Mouse (Mus musculus) liver, embryonic 13.5 days (tissue): ENCODE measurements at regions not wholly inside any gene's neighbourhood (a gene's known extent, or its start where the extent isn't known, plus 50 kb on each side); places are given as distances from the start of the nearest gene placed in this dataset.
"Not testable (repeated sequence)": the region's sequence is repeated elsewhere in the genome, so short reads cannot be mapped to it uniquely, and the experiment has no call there.

ENCODE experiments used
- ATAC-seq: fragments of 200-750 bp; cut with Nextera tagmentation; 2 replicates; pipeline ENCODE4 v1.8.0; 2017; ENCODE audit warnings: low read depth, mild to moderate bottlenecking, moderate number of reproducible peaks, moderate library complexity
- DNase-seq: peaks from one replicate; pipeline ENCODE4 v3.0.0; 2022
- H3K27ac ChIP-seq: fragments of 300-500 bp; sonication (generic); 2 replicates; pipeline ENCODE4 v1.5.1; 2015; ENCODE audit warnings: moderate library complexity, mild to moderate bottlenecking, inconsistent platforms
- H3K27me3 ChIP-seq: fragments of 300-500 bp; sonication (generic); 2 replicates; pipeline ENCODE4 v1.6.1; 2015; ENCODE audit warnings: mild to moderate bottlenecking, inconsistent platforms
- H3K36me3 ChIP-seq: fragments of 300-500 bp; sonication (generic); 2 replicates; pipeline ENCODE4 v1.6.1; 2015; ENCODE audit warnings: mild to moderate bottlenecking, inconsistent platforms
- H3K4me1 ChIP-seq: fragments of 300-500 bp; sonication (generic); replicated peaks from 2 replicates; pipeline ENCODE4 v1.6.1; 2015; ENCODE audit warnings: inconsistent platforms
- H3K4me2 ChIP-seq: fragments of 300-500 bp; sonication (generic); 2 replicates; pipeline ENCODE4 v1.6.1; 2015; ENCODE audit warnings: inconsistent platforms, mild to moderate bottlenecking, moderate library complexity
- H3K4me3 ChIP-seq: fragments of 300-500 bp; sonication (generic); replicated peaks from 2 replicates; pipeline ENCODE4 v1.5.1; 2015; ENCODE audit warnings: mild to moderate bottlenecking, inconsistent platforms
- H3K9ac ChIP-seq: fragments of 300-500 bp; sonication (generic); 2 replicates; pipeline ENCODE4 v1.6.1; 2015; ENCODE audit warnings: mild to moderate bottlenecking, inconsistent platforms
- H3K9me3 ChIP-seq: fragments of 300-500 bp; sonication (generic); replicated peaks from 2 replicates; pipeline ENCODE4 v1.6.1; 2016; ENCODE audit warnings: inconsistent platforms
- WGBS: fragments of 180-500 bp; shearing (Covaris S2); methylation state at CpG from one replicate; pipeline ENCODE4 v1.1.7; 2015; ENCODE audit not compliant: insufficient replicate concordance; 5-methylcytosine and 5-hydroxymethylcytosine counted together

DNA sequence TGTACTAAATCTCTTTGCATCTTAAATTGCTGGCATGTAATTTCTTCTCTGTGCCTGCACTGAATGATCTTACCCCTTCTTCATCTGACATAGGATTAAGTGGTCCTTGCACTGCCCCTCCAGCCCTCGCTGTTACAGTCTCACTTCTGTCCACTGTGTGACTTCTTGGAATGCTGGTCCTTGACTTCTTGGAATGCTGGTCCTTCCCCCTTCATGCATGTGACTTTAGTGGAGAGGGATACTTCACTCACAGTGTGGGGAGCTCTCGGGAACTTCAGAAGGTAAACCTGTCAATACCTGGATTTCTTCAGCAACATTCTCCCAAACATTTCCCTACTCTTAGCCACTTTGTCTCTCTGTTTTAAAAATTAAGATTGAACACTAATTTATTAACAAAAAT is 91.0 kb upstream of the Cdk6 start:
- H3K9me3 ChIP-seq: no peaks in the 10 kb centered on the region
- WGBS: 71% methylated on average over 2 of the region's 2 CpGs
- ATAC-seq (no peak), DNase-seq (no peak)
- H3K4me1 ChIP-seq: no peaks in the 10 kb centered on the region
- no peaks in the 10 kb centered on the region for H3K36me3 ChIP-seq
- H3K4me2 ChIP-seq: no peak overlapping the region
- no peak overlapping the region for H3K4me3 ChIP-seq
- H3K9ac ChIP-seq: no peak overlapping the region
- no peak overlapping the region for H3K27ac ChIP-seq
- no peaks in the 10 kb centered on the region for H3K27me3 ChIP-seq

DNA sequence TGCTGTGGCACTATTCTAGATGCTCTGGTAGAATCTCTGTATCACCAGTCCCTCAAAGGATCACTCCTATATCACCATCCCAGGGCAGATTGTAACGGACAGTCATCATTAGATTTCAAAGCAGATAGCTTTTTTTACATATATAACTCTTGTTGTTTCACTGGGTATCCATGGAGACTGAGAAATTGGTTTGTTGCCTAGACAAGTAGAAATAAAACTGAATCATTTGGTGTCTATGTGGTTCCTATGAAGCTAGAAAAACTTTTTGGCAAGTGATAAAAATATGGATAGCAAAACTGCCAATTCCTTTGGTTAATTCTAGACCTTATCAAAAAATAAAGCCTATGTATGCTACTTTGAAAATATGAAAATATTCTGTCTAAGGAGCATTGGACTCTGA is 81.0 kb upstream of the Cdk6 start:
- WGBS: 53% methylated on average over 1 of the region's 1 CpGs
- Histone ChIP-seq H3K4me1 (no peaks in the 10 kb centered on the region), H3K36me3 (no peaks in the 10 kb centered on the region), H3K9me3 (no peaks in the 10 kb centered on the region), H3K27me3 (no peaks in the 10 kb centered on the region), H3K4me3 (no peak overlapping the region), H3K27ac (no peak overlapping the region), H3K9ac (no peak overlapping the region), H3K4me2 (no peak overlapping the region)
- no peak for DNase-seq
- no peak for ATAC-seq

DNA sequence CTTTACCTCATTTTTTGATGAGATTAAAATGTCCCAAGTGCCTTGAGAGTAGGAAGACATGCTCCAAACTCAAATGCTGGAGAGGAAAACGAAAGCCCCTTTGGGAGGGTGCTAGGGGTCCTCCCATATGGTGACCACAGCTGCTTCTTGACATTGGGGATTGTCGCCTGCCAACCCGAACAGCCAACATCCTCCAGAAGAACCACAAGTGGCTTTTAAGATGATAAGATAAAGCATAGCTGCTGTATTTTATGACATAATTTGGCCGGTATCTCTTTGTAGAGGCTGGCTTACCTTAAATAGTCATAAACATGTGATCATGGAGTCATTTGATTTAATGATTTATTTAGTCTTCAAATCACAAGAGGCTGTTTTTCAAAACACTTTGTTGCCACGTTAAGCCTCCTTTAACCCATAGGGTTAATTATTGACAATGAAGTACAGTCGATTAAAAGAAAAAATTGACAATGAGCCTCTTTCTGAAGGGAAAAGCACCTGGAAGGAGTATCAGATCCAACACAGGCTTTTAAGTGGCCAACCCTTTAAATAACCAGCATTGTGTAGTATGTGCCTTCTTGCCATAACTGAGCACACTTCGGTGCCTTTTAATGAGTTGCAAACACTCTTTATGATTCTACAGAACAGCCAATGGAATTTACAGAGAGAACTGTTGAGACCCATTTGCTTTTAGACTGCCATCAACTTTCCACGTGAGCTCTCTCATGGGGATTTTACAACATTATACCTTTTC is 76.1 kb upstream of the Cdk6 start:
- DNase-seq, H3K4me2 ChIP-seq, ATAC-seq, H3K27ac ChIP-seq, H3K4me3 ChIP-seq, H3K36me3 ChIP-seq, H3K9me3 ChIP-seq, H3K9ac ChIP-seq, H3K4me1 ChIP-seq, H3K27me3 ChIP-seq: not testable (repeated sequence)
- WGBS: 43% methylated on average over 8 of the region's 8 CpGs

DNA sequence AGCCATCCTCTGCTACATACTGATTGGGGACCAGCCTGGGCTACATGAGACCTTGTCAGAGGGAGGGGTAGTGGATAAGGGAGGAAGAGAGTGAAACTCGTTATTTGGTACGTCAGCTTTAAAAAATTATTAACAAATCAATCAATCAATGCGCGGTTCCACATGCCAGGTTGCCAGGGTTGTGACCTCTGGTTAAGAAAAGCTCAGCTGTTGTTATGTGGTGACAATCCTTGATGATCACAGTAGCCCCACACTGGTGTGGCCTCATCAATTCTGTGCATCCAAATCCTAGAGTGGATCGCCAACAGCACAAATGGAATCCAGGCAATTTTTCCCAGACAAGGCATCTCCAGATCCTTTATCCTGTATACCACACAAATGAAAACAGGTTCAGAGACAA is 74.3 kb upstream of the Cdk6 start:
- no peak for DNase-seq
- WGBS: 73% methylated on average over 5 of the region's 5 CpGs

DNA sequence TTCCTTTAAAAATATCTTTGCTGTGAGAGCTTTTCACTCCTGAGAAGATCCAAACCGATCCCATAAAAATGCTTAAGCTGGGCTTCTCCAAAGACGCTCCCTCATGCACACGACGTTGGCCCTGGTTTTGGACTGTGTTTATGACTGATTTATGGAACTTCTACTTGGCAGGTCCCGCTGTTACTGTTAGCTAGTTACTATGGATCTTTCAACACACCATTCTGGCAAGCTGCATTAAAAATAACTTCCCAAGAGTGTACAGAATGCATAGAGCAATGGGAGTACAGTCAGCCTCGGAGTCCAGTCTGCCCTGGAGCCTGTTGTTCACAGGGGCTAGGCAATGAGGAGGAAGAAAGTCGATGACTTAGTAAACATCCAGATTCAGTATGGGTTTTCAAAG is 71.5 kb upstream of the Cdk6 start:
- H3K9ac ChIP-seq: no peak overlapping the region
- no peaks in the 10 kb centered on the region for H3K9me3 ChIP-seq
- WGBS: 58% methylated on average over 7 of the region's 7 CpGs
- DNase-seq: no peak
- H3K4me3 ChIP-seq: no peak overlapping the region
- H3K4me2 ChIP-seq: no peak overlapping the region
- no peaks in the 10 kb centered on the region for H3K4me1 ChIP-seq
- no peak for ATAC-seq
- H3K27ac ChIP-seq: no peak overlapping the region
- H3K36me3 ChIP-seq: no peaks in the 10 kb centered on the region
- no peaks in the 10 kb centered on the region for H3K27me3 ChIP-seq

More for the DNA sequence above, 74.3 kb upstream of the Cdk6 start:
- no peak overlapping the region for H3K4me3 ChIP-seq
- ATAC-seq: no peak
- no peaks in the 10 kb centered on the region for H3K27me3 ChIP-seq
- H3K9ac ChIP-seq: no peak overlapping the region
- H3K36me3 ChIP-seq: no peaks in the 10 kb centered on the region
- no peak overlapping the region for H3K27ac ChIP-seq
- H3K4me1 ChIP-seq: no peaks in the 10 kb centered on the region
- no peaks in the 10 kb centered on the region for H3K9me3 ChIP-seq
- H3K4me2 ChIP-seq: no peak overlapping the region

DNA sequence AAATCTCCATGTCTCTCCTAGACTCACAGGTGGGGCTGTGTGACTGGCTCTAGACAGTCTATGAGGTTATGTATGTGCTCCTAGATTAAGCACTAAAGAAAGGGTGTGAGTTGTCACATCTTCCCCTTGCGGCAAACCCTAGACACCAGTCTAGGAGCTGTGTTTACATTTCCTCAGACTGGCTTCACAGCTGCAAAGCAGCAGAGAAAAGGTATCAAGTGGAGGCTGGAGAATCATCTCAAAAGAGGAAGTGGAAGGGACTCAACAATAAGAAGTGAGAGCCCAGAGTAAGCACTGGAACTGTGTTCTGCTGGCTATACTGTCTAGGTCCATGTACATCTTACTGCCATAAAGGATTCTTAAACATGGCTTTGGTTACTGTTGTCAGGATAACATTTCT is 68.1 kb upstream of the Cdk6 start:
- H3K9ac ChIP-seq, H3K4me1 ChIP-seq, ATAC-seq, H3K4me3 ChIP-seq, DNase-seq, H3K36me3 ChIP-seq, H3K27me3 ChIP-seq, H3K4me2 ChIP-seq, H3K9me3 ChIP-seq, H3K27ac ChIP-seq: not testable (repeated sequence)
- 19% methylated on average over 1 of the region's 1 CpGs for WGBS

DNA sequence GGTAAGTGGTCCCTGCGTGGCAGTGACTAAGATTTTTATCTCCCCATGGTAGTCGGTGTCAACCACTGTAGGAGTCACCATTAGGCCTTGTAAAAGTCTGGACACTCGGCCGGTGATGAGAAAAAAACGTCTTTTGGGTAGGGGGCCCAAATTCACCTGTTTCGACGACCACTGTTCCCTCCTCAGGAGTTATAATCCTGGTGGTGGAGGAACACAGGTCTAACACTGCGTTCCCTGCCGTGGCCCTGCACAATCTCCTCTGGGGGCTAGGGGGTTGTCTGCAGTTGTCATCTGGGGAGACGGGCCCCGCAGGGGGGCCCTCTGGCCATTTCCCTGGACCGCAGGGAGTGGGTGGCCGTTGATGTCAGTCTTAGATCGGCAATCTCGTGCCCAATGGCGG is 64.0 kb upstream of the Cdk6 start:
- H3K9me3 ChIP-seq, H3K27ac ChIP-seq, H3K27me3 ChIP-seq, H3K36me3 ChIP-seq, DNase-seq, H3K4me1 ChIP-seq, H3K4me3 ChIP-seq, H3K4me2 ChIP-seq, ATAC-seq, H3K9ac ChIP-seq: not testable (repeated sequence)
- WGBS: 84% methylated on average over 16 of the region's 16 CpGs

DNA sequence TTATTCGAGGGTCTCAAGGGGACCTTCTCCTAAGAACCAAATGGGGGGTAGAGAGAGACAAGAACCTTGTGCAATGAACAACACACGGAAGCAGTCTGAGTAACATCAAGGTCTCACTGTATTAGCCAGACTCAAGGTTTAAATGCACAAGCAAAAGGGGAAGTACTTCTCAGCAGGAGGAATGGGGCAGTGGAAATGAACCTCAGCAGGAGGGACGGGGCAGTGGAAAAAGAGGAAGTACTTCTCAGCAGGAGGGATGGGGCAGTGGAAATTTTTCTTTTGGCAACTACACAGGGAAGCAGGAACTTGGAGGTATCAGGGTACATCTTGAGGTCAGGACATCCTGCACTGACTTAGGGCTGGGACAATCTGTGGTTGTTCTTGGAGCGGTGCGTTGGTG is 62.3 kb upstream of the Cdk6 start:
- not testable (repeated sequence) for H3K27me3 ChIP-seq, ATAC-seq, H3K9ac ChIP-seq, H3K4me1 ChIP-seq, DNase-seq, H3K4me3 ChIP-seq, H3K4me2 ChIP-seq, H3K36me3 ChIP-seq, H3K9me3 ChIP-seq, H3K27ac ChIP-seq
- 67% methylated on average over 5 of the region's 5 CpGs for WGBS

DNA sequence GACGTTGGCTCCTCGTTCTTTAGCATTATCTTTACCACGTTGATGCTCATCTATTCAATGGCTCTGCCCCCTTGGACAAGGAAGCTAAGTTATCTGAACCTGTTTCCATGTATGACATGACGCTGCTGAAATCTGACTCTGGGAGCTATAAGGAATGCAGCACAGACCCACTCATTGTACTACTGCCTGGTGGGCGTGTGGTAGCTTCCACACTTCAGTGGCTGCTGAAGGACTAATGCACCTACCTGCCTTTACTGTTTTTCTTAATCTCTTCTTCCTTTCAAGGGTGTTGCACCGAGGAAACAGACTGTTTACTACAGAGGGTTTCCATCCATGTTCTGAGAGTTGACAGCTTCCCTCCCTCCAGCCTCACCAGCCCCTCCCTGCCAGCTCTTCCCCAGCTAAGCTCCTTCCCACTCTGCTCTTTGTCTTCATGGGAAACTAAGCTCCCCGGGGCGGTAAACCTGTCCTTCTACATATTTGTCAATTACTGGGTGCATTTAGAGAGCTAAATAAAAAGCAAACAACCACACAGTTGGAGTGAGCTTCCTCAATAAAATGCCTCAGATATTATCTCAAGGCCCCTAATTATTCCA is 59.3 kb upstream of the Cdk6 start:
- H3K9ac ChIP-seq, H3K27ac ChIP-seq, H3K4me3 ChIP-seq, H3K36me3 ChIP-seq, H3K4me2 ChIP-seq, H3K9me3 ChIP-seq, DNase-seq, H3K27me3 ChIP-seq, H3K4me1 ChIP-seq, ATAC-seq: not testable (repeated sequence)
- 66% methylated on average over 8 of the region's 8 CpGs for WGBS

DNA sequence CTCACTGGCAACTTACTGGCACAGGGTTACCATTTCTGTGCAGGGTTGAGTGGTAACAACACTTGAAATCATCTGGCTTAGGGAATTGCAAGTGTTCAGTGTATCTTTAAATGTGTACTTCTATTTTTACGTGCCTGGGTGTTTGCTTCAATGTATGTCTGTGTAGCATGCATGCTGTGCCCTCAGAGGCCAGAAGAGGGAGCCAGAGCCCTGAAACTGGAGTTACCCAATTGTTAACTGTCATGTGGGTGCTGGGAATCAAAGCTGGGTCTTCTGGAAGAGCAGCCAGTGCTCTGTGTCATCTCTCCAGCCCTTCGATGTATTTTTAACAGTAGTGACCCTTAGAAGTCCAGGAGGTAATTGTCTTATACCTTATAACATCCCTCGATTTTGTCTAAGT is 58.2 kb upstream of the Cdk6 start:
- H3K27ac ChIP-seq: no peak overlapping the region
- no peaks in the 10 kb centered on the region for H3K36me3 ChIP-seq
- peaks cover 6% of the 10 kb centered on the region; the same call in 1 of the 2 replicates for H3K9me3 ChIP-seq
- no peaks in the 10 kb centered on the region for H3K4me1 ChIP-seq
- no peak overlapping the region for H3K9ac ChIP-seq
- H3K4me3 ChIP-seq: no peak overlapping the region
- no peaks in the 10 kb centered on the region for H3K27me3 ChIP-seq
- no peak overlapping the region for H3K4me2 ChIP-seq
- 74% methylated on average over 3 of the region's 3 CpGs for WGBS
- ATAC-seq (no peak), DNase-seq (no peak)

DNA sequence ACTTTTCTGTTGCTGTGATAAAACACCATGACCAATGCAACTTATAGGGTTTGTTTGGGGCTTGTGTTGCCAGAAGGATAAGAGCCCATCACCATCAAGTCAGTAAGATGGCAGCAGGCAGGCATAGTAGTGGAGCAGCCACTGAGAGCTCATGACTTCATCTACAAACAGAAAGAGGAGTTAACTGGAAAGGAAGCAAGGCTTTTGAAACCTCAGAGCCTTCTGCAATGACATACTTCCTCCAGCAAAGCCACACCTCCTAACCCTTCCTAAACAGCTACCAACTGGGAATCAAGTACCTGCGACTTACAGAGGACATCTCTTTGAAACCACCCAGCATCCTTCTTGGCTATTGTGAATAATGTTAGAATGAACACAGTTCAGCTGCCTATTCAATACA is 57.0 kb upstream of the Cdk6 start:
- H3K4me3 ChIP-seq, H3K36me3 ChIP-seq, H3K27me3 ChIP-seq, ATAC-seq, H3K4me2 ChIP-seq, H3K4me1 ChIP-seq, H3K9me3 ChIP-seq, DNase-seq, H3K9ac ChIP-seq, H3K27ac ChIP-seq: not testable (repeated sequence)
- 81% methylated on average over 1 of the region's 1 CpGs for WGBS

DNA sequence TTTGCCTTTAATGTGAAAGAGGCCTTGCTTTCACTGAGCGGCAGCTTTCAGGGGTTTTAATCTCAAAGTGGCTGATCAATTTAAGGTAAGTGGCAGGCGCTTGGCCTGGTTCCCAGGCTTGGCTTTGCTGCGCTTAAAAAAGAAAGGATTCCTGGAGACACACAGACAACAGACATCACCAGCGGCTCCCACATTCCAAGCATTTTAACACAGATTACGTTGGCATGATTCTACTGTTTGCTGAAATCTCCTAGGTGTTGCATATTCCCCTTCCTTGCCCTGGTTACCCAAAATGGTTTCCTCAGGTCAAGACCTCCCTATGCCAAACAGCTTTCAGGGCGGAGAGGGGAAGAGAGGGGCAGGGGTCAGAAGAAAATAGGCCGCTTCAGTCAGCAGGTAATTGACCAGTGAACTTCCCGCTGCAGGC is 51.3 kb upstream of the Cdk6 start:
- 63% methylated on average over 8 of the region's 8 CpGs for WGBS
- not testable (repeated sequence) for ATAC-seq, H3K4me2 ChIP-seq, H3K9ac ChIP-seq, H3K36me3 ChIP-seq, H3K27ac ChIP-seq, H3K9me3 ChIP-seq, H3K27me3 ChIP-seq, H3K4me3 ChIP-seq, DNase-seq, H3K4me1 ChIP-seq
